Mouse (Mus musculus) A20 (cell line): ENCODE results near the gene Capns2.

Experiments used
- DNase-seq: peaks from one replicate; pipeline ENCODE4 v3.0.0-alpha.2; 2011; ENCODE audit warnings: low read depth, low spot score

The Capns2 gene

GRCm38 (mm10) chr8:92906553-92906952 is 5.3 kb downstream of the Capns2 start:
- no peak for DNase-seq

- DNase-seq, result no peak
These were observed 7.2 kb downstream of the Capns2 start for GRCm38 (mm10) chr8:92908448-92908847.

GRCm38 (mm10) chr8:92911477-92911876 is 10.3 kb downstream of the Capns2 start:
- DNase-seq, result no peak

GRCm38 (mm10) chr8:92913396-92913795 is 12.2 kb downstream of the Capns2 start:
- no peak for DNase-seq

- no peak for DNase-seq
These were observed 14.9 kb downstream of the Capns2 start for GRCm38 (mm10) chr8:92916082-92916481.

GRCm38 (mm10) chr8:92921768-92922167 is 20.6 kb downstream of the Capns2 start:
- no peak for DNase-seq

GRCm38 (mm10) chr8:92928986-92929385 is 27.8 kb downstream of the Capns2 start:
- DNase-seq, result no peak

- no peak for DNase-seq
These were observed 36.8 kb downstream of the Capns2 start for GRCm38 (mm10) chr8:92938056-92938455.

- no peak for DNase-seq
These were observed 47.9 kb downstream of the Capns2 start for GRCm38 (mm10) chr8:92949071-92949470.

- no peak for DNase-seq
These were observed 49.6 kb downstream of the Capns2 start for GRCm38 (mm10) chr8:92950639-92951371.
